Mouse (Mus musculus) heart, postnatal 0 days (tissue): ENCODE data around the gene Prkd3. TPM values are rescaled to one million over a fixed set of nuclear protein-coding genes. Genes with fewer than 3 reads are reported as not detected.

Experiments used
- ATAC-seq: fragments of 200-750 bp; cut with Nextera tagmentation; 2 replicates; pipeline ENCODE4 v1.8.0; 2017; ENCODE audit warnings: low read depth, moderate number of reproducible peaks, moderate library complexity; ENCODE audit not compliant: insufficient read depth
- DNase-seq: peaks from one replicate; pipeline ENCODE4 v3.0.0-alpha.2; 2016; ENCODE audit warnings: low spot score
- H3K27ac ChIP-seq: fragments of 300-500 bp; sonication (generic); 2 replicates; pipeline ENCODE4 v1.5.1; 2014; ENCODE audit warnings: low read depth, mild to moderate bottlenecking
- H3K27me3 ChIP-seq: fragments of 300-500 bp; sonication (generic); 2 replicates; pipeline ENCODE4 v1.6.1; 2014; ENCODE audit warnings: low read length, mixed read lengths; ENCODE audit not compliant: control insufficient read depth, insufficient read depth
- H3K36me3 ChIP-seq: fragments of 300-500 bp; sonication (generic); replicated peaks from 2 replicates; pipeline ENCODE4 v1.6.1; 2014; ENCODE audit warnings: low read length, mixed read lengths; ENCODE audit not compliant: control insufficient read depth, insufficient read depth
- H3K4me1 ChIP-seq: fragments of 300-500 bp; sonication (generic); 2 replicates; pipeline ENCODE4 v1.6.1; 2014; ENCODE audit warnings: antibody characterized with exemption; ENCODE audit not compliant: control insufficient read depth, insufficient read depth
- H3K4me2 ChIP-seq: fragments of 300-500 bp; sonication (generic); 2 replicates; pipeline ENCODE4 v1.6.1; 2014; ENCODE audit warnings: low read depth, mild to moderate bottlenecking, low read length, moderate library complexity
- H3K4me3 ChIP-seq: fragments of 300-500 bp; sonication (generic); 2 replicates; pipeline ENCODE4 v1.5.1; 2014; ENCODE audit warnings: low read depth, low read length
- H3K9ac ChIP-seq: fragments of 300-500 bp; sonication (generic); replicated peaks from 2 replicates; pipeline ENCODE4 v1.6.1; 2014; ENCODE audit warnings: low read depth, low read length, mixed read lengths
- H3K9me3 ChIP-seq: fragments of 300-500 bp; sonication (generic); replicated peaks from 2 replicates; pipeline ENCODE4 v1.6.1; 2016; ENCODE audit warnings: low read length; ENCODE audit not compliant: control insufficient read depth
- CTCF ChIP-seq: IDR thresholded peaks from 2 replicates; pipeline ENCODE4 v1.5.1; 2016; ENCODE audit warnings: antibody characterized with exemption, control low read depth, low read depth
- EP300 ChIP-seq: IDR thresholded peaks from 2 replicates; pipeline ENCODE4 v1.6.1; 2016; ENCODE audit warnings: antibody characterized with exemption, low read depth
- WGBS: fragments of 180-500 bp; shearing (Covaris S2); extraction: QIAGEN DNeasy Blood & Tissue Kit; methylation state at CpG from one replicate; pipeline ENCODE4 v1.1.7; 2014; 5-methylcytosine and 5-hydroxymethylcytosine counted together
- polyA plus RNA-seq: library from polyadenylated mRNA; unstranded; fragments of >200 nt; fragmentation: Nextera tagmentation; extraction: Ambion mirVana; gene quantifications from 2 replicates; pipeline ENCODE4 v1.2.1, GENCODE M21; 2015
- total RNA-seq: library from RNA; depleted of rRNA; stranded (reverse); fragments of >200 nt; gene quantifications from 2 replicates; pipeline ENCODE4 v1.2.3, GENCODE M21; 2014; ENCODE audit warnings: low replicate concordance

Prkd3 gene
- total and polyA plus RNA-seq, 2 experiments from 2014 or later: 12.4 to 39.7 TPM

- TF ChIP-seq EP300: no peak
- H3K9ac ChIP-seq: peak overlapping the region; percentile 85
- peak overlapping the region; percentile 91 for H3K27ac ChIP-seq
- peak overlapping the region; percentile 84 for H3K4me3 ChIP-seq
- peaks cover 29% of the 10 kb centered on the region for H3K4me1 ChIP-seq
- WGBS: 1% methylated on average over 18 of the region's 18 CpGs
- H3K36me3 ChIP-seq: no peaks in the 10 kb centered on the region
- H3K27me3 ChIP-seq: no peaks in the 10 kb centered on the region
- DNase-seq (no peak), ATAC-seq (no peak)
- H3K4me2 ChIP-seq: peak overlapping the region; percentile 88
- H3K9me3 ChIP-seq: no peaks in the 10 kb centered on the region
Measured at GRCm38 (mm10) chr17:79019726-79020207, 849 bp downstream of the Prkd3 start.

- TF ChIP-seq CTCF: no peak
- TF ChIP-seq EP300: no peak
- Histone ChIP-seq H3K27me3 (no peaks in the 10 kb centered on the region), H3K9ac (no peak overlapping the region), H3K4me3 (peak overlapping the region; percentile 84), H3K9me3 (no peaks in the 10 kb centered on the region), H3K27ac (no peak overlapping the region), H3K36me3 (no peaks in the 10 kb centered on the region), H3K4me1 (peaks cover 29% of the 10 kb centered on the region), H3K4me2 (peak overlapping the region; percentile 44)
- 30% methylated on average over 9 of the region's 9 CpGs for WGBS
- no peak for ATAC-seq
- no peak for DNase-seq
Measured at GRCm38 (mm10) chr17:79018422-79018821, 2.2 kb downstream of the Prkd3 start.

- H3K27me3 ChIP-seq: no peaks in the 10 kb centered on the region
- H3K9me3 ChIP-seq: no peaks in the 10 kb centered on the region
- no peak overlapping the region for H3K9ac ChIP-seq
- no peak overlapping the region for H3K4me3 ChIP-seq
- H3K36me3 ChIP-seq: peaks cover 23% of the 10 kb centered on the region
- TF ChIP-seq EP300 (no peak), CTCF (no peak)
- H3K4me1 ChIP-seq: peaks cover 29% of the 10 kb centered on the region
- no peak overlapping the region for H3K27ac ChIP-seq
- ATAC-seq (no peak), DNase-seq (no peak)
- H3K4me2 ChIP-seq: peak overlapping the region; percentile 3; the same call in 1 of the 2 replicates
- WGBS: 41% methylated on average over 10 of the region's 10 CpGs
Measured at GRCm38 (mm10) chr17:79015831-79016230, 4.8 kb downstream of the Prkd3 start.

GRCm38 (mm10) chr17:79014911-79015685 lies 5.5 kb downstream of the Prkd3 start:
- no peak for DNase-seq
- no peak overlapping the region for H3K4me2 ChIP-seq
- H3K36me3 ChIP-seq: peaks cover 23% of the 10 kb centered on the region
- no peak overlapping the region for H3K27ac ChIP-seq
- H3K4me3 ChIP-seq: no peak overlapping the region
- H3K27me3 ChIP-seq: no peaks in the 10 kb centered on the region
- H3K9me3 ChIP-seq: no peaks in the 10 kb centered on the region
- WGBS: 73% methylated on average over 2 of the region's 2 CpGs
- TF ChIP-seq EP300: no peak
- TF ChIP-seq CTCF: no peak
- ATAC-seq: no peak
- H3K9ac ChIP-seq: no peak overlapping the region
- peaks cover 29% of the 10 kb centered on the region for H3K4me1 ChIP-seq

GRCm38 (mm10) chr17:79013625-79014024 lies 7.0 kb downstream of the Prkd3 start:
- TF ChIP-seq CTCF: no peak
- no peak for TF ChIP-seq EP300
- Histone ChIP-seq H3K9me3 (no peaks in the 10 kb centered on the region), H3K27ac (no peak overlapping the region), H3K36me3 (peaks cover 23% of the 10 kb centered on the region), H3K9ac (no peak overlapping the region), H3K4me1 (peaks cover 18% of the 10 kb centered on the region), H3K27me3 (no peaks in the 10 kb centered on the region), H3K4me3 (no peak overlapping the region), H3K4me2 (no peak overlapping the region)
- 58% methylated on average over 2 of the region's 2 CpGs for WGBS
- ATAC-seq: no peak
- DNase-seq: no peak
